Mouse (Mus musculus) kidney, adult 9 months (tissue): ENCODE results near the gene Scnn1a.
A peak's percentile ranks its signal among the peaks of the same experiment; 100 is the strongest.
"Not testable (repeated sequence)": the region's sequence is repeated elsewhere in the genome, so short reads cannot be mapped to it uniquely, and the experiment has no call there.

ENCODE experiments used
- DNase-seq: peaks from one replicate; pipeline ENCODE4 v3.0.0; 2022

Scnn1a gene

GRCm38 (mm10) chr6:125320323-125320722 is at the start of gene Scnn1a:
Scnn1a (plus strand) TSS chr6:125320659.
- peak; percentile 78 for DNase-seq

- peak; percentile 99 for DNase-seq
These were observed 48.8 kb upstream of the Scnn1a start for GRCm38 (mm10) chr6:125271455-125272227.

GRCm38 (mm10) chr6:125272228-125272785 is 48.2 kb upstream of the Scnn1a start:
- no peak for DNase-seq

- peak; percentile 67 for DNase-seq
These were observed 45.5 kb upstream of the Scnn1a start for GRCm38 (mm10) chr6:125274841-125275563.

GRCm38 (mm10) chr6:125279729-125280128 is 40.7 kb upstream of the Scnn1a start:
- DNase-seq, result no peak

- DNase-seq, result not testable (repeated sequence)
These were observed 37.7 kb upstream of the Scnn1a start for GRCm38 (mm10) chr6:125282721-125283120.

GRCm38 (mm10) chr6:125284250-125284649 is 36.2 kb upstream of the Scnn1a start:
- DNase-seq, result peak; percentile 42

- DNase-seq, result no peak
These were observed 35.7 kb upstream of the Scnn1a start for GRCm38 (mm10) chr6:125284751-125285150.

- no peak for DNase-seq
These were observed 34.6 kb upstream of the Scnn1a start, which contains the start of gene Tuba3a for GRCm38 (mm10) chr6:125285890-125286289. Tuba3a (minus strand) TSS chr6:125286042.

- DNase-seq, result no peak
These were observed 33.5 kb upstream of the Scnn1a start for GRCm38 (mm10) chr6:125286944-125287343.

- no peak for DNase-seq
These were observed 31.7 kb upstream of the Scnn1a start for GRCm38 (mm10) chr6:125288730-125289129.

GRCm38 (mm10) chr6:125291329-125291728 is 29.1 kb upstream of the Scnn1a start:
- DNase-seq, result no peak

- no peak for DNase-seq
These were observed 28.2 kb upstream of the Scnn1a start for GRCm38 (mm10) chr6:125292256-125292655.

GRCm38 (mm10) chr6:125294049-125294448 is 26.4 kb upstream of the Scnn1a start:
- DNase-seq, result no peak

- DNase-seq, result peak; percentile 50
These were observed 23.2 kb upstream of the Scnn1a start for GRCm38 (mm10) chr6:125297149-125297820.

- no peak for DNase-seq
These were observed 19.5 kb upstream of the Scnn1a start for GRCm38 (mm10) chr6:125300982-125301381.

GRCm38 (mm10) chr6:125302231-125302982 is 18.1 kb upstream of the Scnn1a start:
- peak; percentile 49 for DNase-seq

GRCm38 (mm10) chr6:125303242-125303641 is 17.2 kb upstream of the Scnn1a start:
- no peak for DNase-seq

GRCm38 (mm10) chr6:125304408-125304807 is 16.1 kb upstream of the Scnn1a start:
- DNase-seq, result not testable (repeated sequence)

GRCm38 (mm10) chr6:125305465-125305864 is 15.0 kb upstream of the Scnn1a start:
- no peak for DNase-seq

- no peak for DNase-seq
These were observed 13.4 kb upstream of the Scnn1a start for GRCm38 (mm10) chr6:125307091-125307490.

GRCm38 (mm10) chr6:125308921-125309320 is 11.5 kb upstream of the Scnn1a start:
- no peak for DNase-seq
